Mouse (Mus musculus): ENCODE measurements around the gene Hnrnpll.

DNA sequence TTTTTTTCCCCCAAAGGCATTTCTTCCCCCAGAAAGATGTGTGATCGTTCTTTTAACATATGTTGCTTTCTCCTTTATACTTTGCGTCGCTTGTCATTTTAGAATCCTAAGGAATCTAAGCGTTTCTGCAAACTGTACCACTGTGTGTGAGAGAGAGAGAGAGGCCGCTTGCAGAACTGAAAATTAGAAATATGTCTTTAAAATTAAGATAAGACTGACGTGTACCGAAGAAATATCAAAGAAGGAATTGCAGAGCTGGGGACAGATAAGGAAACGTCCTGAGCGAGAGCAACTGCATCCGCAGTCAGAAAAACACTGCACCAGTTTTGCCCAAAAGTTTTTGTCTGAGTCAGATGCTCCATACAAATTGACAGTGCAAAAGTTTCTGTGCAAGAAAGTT lies 1.3 kb upstream of the Hnrnpll start:
- TF ChIP-seq CTCF (IDR thresholded peaks at IDR 0.05; ENCODE audit: low read depth, low read length) (no peak), POLR2A (IDR thresholded peaks at IDR 0.05; ENCODE audit: insufficient read depth, low read length) (no peak), EP300 (IDR thresholded peaks at IDR 0.05; ENCODE audit: insufficient read depth, low read depth, low read length) (no peak)

All from ES-Bruce4 (cell line).